Mouse (Mus musculus): Measurements from ENCODE around the gene Lims1.

The Lims1 gene

DNA sequence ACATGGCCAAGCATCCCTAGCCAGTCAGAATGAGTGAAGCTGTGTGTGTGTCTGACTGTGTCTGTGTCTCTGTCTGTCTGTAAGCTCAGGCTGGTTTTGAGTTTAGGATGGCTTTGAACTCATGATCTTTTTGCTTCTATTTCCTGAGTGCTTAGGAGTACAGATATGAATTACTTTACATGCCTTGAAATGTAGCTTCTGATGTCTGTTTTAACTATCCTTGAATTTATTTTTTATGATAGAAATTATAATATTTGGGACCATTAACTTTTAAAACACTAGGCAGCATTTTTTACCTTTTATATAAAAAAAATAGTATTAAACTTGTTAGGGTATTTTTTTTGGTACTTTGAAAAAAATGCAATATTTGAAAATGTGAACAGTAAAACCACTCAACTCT is 128.3 kb downstream of the Lims1 start:
- DNase-seq: no peak

DNA sequence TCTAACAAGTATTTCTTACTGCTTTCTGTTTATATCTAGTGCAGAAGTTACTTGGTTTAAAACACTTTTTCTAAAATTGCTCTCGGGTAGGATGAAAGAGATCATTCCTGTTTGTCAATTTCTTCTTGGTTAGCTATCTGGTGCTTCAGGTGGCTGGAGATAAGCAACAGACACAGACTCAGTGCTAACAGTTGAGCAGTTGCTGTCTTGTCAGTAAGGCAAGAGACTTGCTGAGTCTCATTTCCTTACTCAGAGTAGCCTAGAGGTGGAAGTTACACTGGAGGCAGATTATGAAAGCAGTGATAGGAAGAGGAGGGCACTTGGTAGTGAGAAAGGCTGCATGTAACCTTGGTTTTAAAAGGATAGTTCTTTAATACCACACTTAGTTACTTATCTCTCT is 128.9 kb downstream of the Lims1 start:
- DNase-seq: no peak

DNA sequence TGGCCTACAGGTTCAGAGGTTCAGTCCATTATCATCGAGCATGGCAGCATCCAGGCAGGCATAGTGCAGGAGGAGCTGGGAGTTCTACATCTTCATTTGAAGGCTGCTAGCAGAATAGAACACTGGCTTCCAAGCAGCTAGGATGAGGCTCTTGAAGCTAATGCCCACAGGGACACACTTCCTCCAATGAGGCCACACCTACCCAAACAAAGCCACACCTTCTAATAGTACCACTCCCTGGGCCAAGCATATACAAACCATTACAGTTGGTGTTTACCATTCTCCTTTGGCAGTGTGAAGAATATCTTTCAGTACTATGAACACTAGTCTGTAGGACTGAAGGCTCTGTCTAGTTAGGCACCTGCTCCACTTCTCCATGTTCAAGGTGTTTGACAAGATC is 136.6 kb downstream of the Lims1 start:
- DNase-seq: no peak
